Mouse (Mus musculus) kidney, postnatal 4 days (tissue): ENCODE measurements around the gene Stxbp6.
A peak's percentile ranks its signal among the peaks of the same experiment; 100 is the strongest.

ENCODE experiments used
- DNase-seq, 2 experiments: peaks; one replicate each; pipeline ENCODE4 v3.0.0; 2021; ENCODE audit warnings: mixed read lengths in 2 of 2

Stxbp6 gene

GRCm38 (mm10) chr12:44906001-44906400, 168.5 kb downstream of the Stxbp6 start:
- peak; percentile 3 to 8 for DNase-seq

DNA sequence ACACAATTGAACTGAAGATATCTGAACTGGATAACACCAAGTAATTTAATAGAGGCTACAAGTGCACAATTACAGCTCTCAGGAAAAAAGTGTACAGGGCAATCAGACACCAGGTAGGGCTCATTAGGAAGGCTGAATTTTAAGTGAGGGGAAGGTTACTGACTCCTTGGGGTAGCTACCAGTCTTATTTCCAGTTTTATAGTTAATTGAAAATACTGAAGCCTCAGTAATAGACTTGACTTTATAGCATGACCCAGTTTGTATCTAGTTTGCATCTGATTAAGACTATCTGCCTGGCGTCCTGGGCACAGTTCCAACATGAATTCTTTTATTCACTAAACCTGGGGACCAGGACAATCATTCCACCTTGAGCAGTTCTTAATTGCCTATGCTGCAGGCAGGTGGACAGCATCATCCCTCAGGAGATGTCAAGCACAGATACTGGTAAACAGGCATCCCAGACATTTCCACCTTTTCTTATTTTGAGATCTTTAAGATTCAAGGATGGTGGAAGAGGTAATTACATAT, 171.2 kb downstream of the Stxbp6 start:
- no peak for DNase-seq

DNA sequence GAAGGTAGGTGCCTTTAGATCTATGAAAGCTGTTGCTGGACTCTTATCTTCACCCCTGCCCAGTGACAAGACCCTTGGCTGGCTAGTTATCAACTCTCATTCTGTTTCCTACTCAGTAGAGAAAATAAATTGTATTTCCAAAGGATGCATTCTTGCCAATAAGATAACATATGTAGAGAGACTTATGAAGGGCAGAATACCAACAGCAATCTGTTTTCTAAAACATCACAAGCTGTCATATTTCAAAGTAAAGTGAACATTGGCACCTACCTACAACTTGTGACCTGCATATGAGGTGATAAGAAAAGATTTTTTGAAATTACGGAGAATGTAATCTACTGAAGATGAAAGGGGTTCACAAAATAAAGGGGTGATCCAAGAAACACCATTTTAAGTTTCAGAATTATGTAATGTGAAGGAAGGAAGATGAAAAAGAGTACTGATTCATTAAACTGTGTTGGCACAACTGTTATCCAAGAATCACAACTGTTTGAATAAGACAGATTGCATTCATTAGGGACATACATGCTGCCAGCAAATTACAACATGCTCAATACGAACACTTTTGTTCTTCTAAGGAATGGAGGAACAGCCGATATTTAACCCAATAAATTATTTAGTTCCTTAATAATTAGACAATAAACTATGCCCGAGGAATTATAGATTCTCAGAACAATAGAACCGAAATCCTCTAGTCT, 175.2 kb downstream of the Stxbp6 start:
- no peak for DNase-seq

DNA sequence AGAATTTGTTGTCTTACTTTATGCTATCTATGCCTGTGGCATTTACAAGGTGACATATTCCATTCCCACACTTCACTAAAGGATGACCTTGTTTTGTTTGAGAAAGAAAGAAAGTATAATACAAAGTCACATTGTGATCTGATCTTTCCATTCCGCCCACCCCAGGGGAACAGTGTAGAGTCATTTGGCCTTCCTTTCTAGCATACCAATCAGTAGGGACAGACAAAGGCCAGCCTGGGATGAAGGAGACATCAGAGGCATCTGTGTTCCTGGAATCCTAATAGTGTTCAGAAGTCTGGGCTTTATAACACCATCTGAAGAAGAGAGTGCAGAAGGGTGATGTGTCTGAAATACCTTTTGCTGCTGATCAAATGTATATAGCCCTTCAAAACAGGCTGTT, 178.0 kb downstream of the Stxbp6 start:
- no peak for DNase-seq

GRCm38 (mm10) chr12:44889677-44890393, 184.7 kb downstream of the Stxbp6 start:
- no peak for DNase-seq

- DNase-seq: no peak
These were observed 187.7 kb downstream of the Stxbp6 start for GRCm38 (mm10) chr12:44886826-44887225.

- DNase-seq: no peak
These were observed 201.8 kb downstream of the Stxbp6 start for GRCm38 (mm10) chr12:44872697-44873096.

DNA sequence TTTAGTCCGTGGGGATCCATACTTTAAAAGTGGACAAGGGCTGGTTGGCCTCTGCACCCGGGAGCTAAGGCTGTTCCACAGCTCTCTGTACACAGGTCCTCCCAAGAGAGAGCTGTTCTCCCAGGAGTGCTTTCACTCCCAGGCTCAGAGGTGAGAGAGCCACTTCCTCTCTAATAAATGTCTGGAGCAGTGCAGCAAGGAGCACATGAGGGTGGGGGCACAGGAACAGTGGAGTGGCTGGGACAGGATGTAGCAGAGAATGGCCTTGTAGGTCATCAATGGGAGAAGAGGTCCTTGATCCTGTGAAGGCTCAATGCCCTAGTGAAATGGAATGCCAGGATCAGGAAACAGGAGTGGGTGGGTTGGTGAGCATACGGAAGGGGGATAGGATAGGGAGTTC, 209.1 kb downstream of the Stxbp6 start:
- DNase-seq: no peak

- no peak for DNase-seq
These were observed 215.1 kb downstream of the Stxbp6 start for GRCm38 (mm10) chr12:44859454-44859853.

DNA sequence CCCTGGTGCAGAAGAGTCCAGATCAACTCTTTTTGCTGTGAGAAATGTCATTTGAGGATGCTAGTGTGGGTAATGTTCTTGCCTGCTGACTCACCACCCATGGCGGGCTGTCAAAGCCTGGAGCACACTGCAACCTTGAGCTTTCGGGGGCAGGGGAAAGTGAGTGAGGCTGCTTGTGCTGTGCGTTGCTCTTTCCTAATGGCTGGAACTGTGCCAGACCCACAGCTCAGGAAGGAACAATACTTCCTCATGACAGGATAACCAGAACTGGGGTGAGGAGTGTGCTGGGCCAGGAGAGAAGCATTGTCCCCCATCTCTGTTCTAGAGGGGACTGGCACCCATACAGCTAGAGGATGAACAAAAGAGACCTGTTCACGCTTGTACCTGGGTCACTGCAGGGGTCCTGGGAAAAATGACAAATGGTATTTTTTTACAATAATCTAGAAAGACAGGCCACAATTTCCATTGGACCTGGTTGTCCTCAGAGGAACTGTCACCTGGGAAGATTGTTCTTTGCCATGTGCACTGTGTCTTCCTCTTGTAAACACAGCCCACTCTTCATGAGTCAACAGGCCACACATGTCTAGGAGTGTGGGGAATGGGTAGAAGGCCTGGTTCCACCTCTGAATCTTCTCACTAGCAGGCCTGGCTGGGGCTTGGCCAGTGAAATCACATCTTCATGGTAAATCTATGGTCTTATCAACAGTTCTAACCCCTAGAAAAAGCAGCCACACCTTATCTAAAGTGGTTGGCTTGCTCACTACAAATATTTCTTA, 216.2 kb downstream of the Stxbp6 start:
- peak; percentile 46 to 61 for DNase-seq

GRCm38 (mm10) chr12:44852024-44852423, 222.5 kb downstream of the Stxbp6 start:
- no peak for DNase-seq

DNA sequence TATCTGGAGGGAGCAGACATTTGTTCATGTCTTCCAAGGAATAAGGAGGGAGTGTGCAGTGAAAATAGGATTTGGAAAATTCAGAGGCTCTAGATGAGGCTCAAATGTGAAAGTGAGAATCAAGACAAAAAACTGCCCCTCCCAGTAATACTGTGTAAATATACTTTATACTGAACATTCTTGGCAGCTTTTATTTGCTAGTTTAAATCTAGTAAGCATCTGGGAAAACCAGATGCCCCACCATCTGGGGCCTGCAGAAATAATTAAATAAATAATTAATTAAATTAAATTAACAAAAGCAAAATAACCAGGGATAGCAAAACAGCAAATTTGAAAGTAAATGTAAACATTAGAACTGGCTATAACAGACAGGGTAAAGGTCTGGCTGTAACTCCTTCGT, 224.0 kb downstream of the Stxbp6 start:
- no peak for DNase-seq

DNA sequence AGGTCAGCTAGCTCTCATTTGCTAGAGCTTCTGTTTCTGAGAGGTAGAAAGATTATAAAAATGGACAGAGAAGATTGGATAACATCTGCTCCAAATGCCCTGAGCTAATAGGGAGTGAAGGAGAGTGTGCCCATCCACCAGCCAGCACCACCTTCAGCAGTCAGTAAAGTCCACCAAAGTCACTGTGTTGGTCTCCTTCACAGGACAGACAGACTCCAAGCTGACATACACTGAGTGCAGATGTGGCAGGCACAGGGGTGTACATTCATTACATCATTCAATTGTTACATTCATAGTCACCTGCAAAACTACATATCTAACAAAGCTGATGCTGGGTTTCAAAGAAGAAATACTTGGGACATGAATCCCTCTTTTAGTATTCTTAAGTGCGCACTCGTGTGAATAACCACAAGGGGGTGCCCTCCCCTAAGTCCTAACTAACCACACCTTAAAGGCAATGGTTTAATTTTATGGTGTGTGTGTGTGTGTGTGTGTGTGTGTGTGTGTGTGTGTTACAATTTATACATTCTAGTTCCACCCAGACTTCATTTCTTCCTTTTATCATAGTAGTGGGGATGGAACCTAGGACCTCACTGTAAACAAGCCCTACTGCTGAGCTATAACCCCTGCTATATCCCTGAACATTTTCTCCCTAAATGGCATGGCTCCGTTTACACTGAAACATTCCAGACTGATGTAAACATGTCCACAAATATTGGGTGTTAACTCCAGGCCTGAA, 225.9 kb downstream of the Stxbp6 start:
- DNase-seq: peak; percentile 71 to 73

DNA sequence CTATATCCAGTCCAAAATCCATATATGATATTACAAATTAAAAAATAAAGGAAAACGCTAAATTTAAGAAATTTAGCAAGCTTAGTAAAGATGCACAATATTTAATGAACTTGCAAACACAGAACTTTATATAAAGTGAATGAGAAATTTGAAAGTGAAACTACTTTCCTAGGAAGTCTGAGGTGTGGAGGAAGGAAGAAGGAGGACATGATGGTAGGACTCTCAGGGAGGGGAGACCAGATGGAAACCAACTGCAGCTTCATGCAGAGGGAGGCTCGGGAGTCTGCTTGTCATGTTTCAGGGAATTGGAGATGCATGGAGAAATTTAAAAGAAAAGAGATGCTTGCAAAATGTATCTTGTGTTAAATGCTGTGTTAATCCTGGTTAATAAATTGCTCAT, 233.9 kb downstream of the Stxbp6 start:
- DNase-seq: no peak

DNA sequence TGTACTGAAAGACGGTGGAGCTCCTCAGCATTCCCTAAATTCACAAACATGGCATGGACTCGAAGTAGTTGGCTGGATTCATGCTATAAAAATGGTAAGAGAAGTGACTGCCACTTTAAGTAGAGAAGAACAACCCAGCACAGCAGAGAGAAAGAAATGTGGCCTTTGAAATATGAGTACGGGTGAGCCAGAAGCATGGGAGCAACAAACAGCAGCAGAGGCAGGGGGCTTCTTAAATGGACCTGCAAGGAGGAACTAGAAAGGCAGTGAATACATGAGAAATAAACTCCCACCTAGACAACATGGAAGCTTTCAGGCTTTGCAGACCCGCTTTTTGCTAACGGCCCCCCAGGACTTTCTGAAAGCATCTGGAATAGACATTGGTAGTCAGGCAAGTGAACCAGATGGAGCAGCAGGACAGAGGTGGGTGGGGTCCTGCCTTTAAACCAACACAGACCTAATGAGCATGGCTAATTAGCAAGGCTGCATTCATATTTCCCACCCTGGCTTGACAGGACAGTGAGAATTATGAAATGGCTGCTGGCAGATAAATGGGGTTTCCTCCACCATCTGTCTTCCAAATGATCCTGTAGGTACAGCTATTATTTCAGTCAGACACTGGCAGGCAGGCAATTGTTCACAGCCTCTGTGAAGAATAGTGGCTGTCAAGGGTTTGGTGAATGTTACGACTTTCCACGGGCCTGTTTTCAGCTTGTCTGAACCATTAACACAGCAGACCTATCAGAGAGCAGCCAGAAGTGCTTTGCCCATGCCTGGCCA, 234.7 kb downstream of the Stxbp6 start:
- DNase-seq: no peak

GRCm38 (mm10) chr12:44835879-44836467, 238.5 kb downstream of the Stxbp6 start:
- no peak for DNase-seq

DNA sequence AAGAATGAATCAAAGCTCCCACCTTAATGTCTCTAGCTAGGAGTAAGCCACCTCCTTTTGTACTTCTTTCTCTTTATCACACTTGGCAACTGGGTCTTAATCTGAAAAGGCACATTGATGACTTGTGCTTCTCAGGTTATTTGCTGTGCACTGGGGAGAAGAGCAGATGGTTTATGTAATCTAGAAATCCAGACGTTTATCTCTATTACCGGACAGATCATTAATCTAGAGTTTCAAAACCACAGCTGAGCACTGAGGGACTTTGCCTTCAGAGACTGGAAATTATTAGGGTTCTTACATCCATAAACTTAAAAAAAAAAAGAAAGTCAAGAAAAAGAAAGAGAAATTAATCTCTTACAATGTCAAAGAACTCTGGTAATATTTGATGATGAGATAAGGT, 262.6 kb downstream of the Stxbp6 start:
- DNase-seq: no peak

GRCm38 (mm10) chr12:44804213-44804612, 270.3 kb downstream of the Stxbp6 start:
- DNase-seq: no peak
